Mouse (Mus musculus) lung, embryonic 16.5 days (tissue): ENCODE results near the gene 6030452D12Rik. TPM values are rescaled to one million over a fixed set of nuclear protein-coding genes. Genes with fewer than 3 reads are reported as not detected.

ENCODE experiments used
- ATAC-seq: fragments of 200-750 bp; cut with Nextera tagmentation; 2 replicates; pipeline ENCODE4 v1.8.0; 2017; ENCODE audit warnings: low read depth, mild to moderate bottlenecking, moderate library complexity
- H3K27ac ChIP-seq: fragments of 300-500 bp; sonication (generic); 2 replicates; pipeline ENCODE4 v1.5.1; 2014; ENCODE audit warnings: mild to moderate bottlenecking, control low read depth, low read length
- H3K27me3 ChIP-seq: fragments of 300-500 bp; sonication (generic); 2 replicates; pipeline ENCODE4 v1.6.1; 2014; ENCODE audit warnings: low read depth, low read length, mixed read lengths; ENCODE audit not compliant: control insufficient read depth, insufficient read depth
- H3K36me3 ChIP-seq: fragments of 300-500 bp; sonication (generic); 2 replicates; pipeline ENCODE4 v1.6.1; 2014; ENCODE audit warnings: low read length; ENCODE audit not compliant: control insufficient read depth, insufficient read depth
- H3K4me1 ChIP-seq: fragments of 300-500 bp; sonication (generic); replicated peaks from 2 replicates; pipeline ENCODE4 v1.6.1; 2014; ENCODE audit warnings: low read length, mixed read lengths; ENCODE audit not compliant: control insufficient read depth, insufficient read depth
- H3K4me2 ChIP-seq: fragments of 300-500 bp; sonication (generic); 2 replicates; pipeline ENCODE4 v1.6.1; 2014; ENCODE audit warnings: low read depth, low read length, control low read depth
- H3K4me3 ChIP-seq: fragments of 300-500 bp; sonication (generic); 2 replicates; pipeline ENCODE4 v1.5.1; 2014; ENCODE audit warnings: mild to moderate bottlenecking, low read length, control low read depth
- H3K9ac ChIP-seq: fragments of 300-500 bp; sonication (generic); 2 replicates; pipeline ENCODE4 v1.6.1; 2014; ENCODE audit warnings: low read length, control low read depth
- H3K9me3 ChIP-seq: fragments of 300-500 bp; sonication (generic); 2 replicates; pipeline ENCODE4 v1.6.1; 2016; ENCODE audit warnings: low read length; ENCODE audit not compliant: control insufficient read depth
- WGBS: fragments of 180-500 bp; shearing (Covaris S2); extraction: QIAGEN DNeasy Blood & Tissue Kit; methylation state at CpG from one replicate; pipeline ENCODE4 v1.1.7; 2014; 5-methylcytosine and 5-hydroxymethylcytosine counted together
- polyA plus RNA-seq: library from polyadenylated mRNA; unstranded; fragments of >200 nt; fragmentation: Nextera tagmentation; extraction: Ambion mirVana; gene quantifications from 2 replicates; pipeline ENCODE4 v1.2.1, GENCODE M21; 2015

The 6030452D12Rik gene
- not detected in 2 replicates for polyA plus RNA-seq

- H3K27me3 ChIP-seq: no peaks in the 10 kb centered on the region
- 45% methylated on average over 8 of the region's 8 CpGs for WGBS
- no peak within 1 kb of the TSS for H3K4me2 ChIP-seq
- no peak within 1 kb of the TSS for H3K9ac ChIP-seq
- H3K27ac ChIP-seq: no peak within 1 kb of the TSS; the same call in 1 of the 2 replicates
- no peaks in the 10 kb centered on the region for H3K4me1 ChIP-seq
- H3K36me3 ChIP-seq: no peaks in the 10 kb centered on the region
- no peak within 1 kb of the TSS for H3K4me3 ChIP-seq
- ATAC-seq: peak; percentile 56; the same call in 1 of the 2 replicates
- H3K9me3 ChIP-seq: no peaks in the 10 kb centered on the region
Observed at GRCm38 (mm10) chr8:106500018-106500685, at the start of gene 6030452D12Rik. Gene 6030452D12Rik (plus strand): TSS chr8:106500522.

- Histone ChIP-seq H3K9me3 (no peaks in the 10 kb centered on the region), H3K4me3 (no peak overlapping the region), H3K27ac (no peak overlapping the region), H3K9ac (no peak overlapping the region), H3K4me2 (no peak overlapping the region), H3K36me3 (no peaks in the 10 kb centered on the region), H3K27me3 (no peaks in the 10 kb centered on the region), H3K4me1 (no peaks in the 10 kb centered on the region)
- ATAC-seq: no peak
- WGBS: 62% methylated on average over 6 of the region's 6 CpGs
Observed at GRCm38 (mm10) chr8:106451301-106452085, 48.8 kb upstream of the 6030452D12Rik start.

GRCm38 (mm10) chr8:106452701-106453481 is 47.4 kb upstream of the 6030452D12Rik start:
- 52% methylated on average over 12 of the region's 12 CpGs for WGBS
- no peak overlapping the region for H3K4me3 ChIP-seq

GRCm38 (mm10) chr8:106454036-106454435 is 46.3 kb upstream of the 6030452D12Rik start:
- Histone ChIP-seq H3K36me3 (no peaks in the 10 kb centered on the region), H3K9me3 (no peaks in the 10 kb centered on the region), H3K27ac (no peak overlapping the region), H3K27me3 (no peaks in the 10 kb centered on the region), H3K4me2 (0 out of 2 replicates have a peak overlapping the region, but pooled peaks have one; percentile 11), H3K4me3 (no peak overlapping the region), H3K4me1 (no peaks in the 10 kb centered on the region), H3K9ac (no peak overlapping the region)
- WGBS: 51% methylated on average over 11 of the region's 11 CpGs
- peak; percentile 54; the same call in 1 of the 2 replicates for ATAC-seq

More at GRCm38 (mm10) chr8:106452701-106453481, 47.4 kb upstream of the 6030452D12Rik start:
- H3K4me2 ChIP-seq: no peak overlapping the region
- H3K4me1 ChIP-seq: no peaks in the 10 kb centered on the region
- no peaks in the 10 kb centered on the region for H3K36me3 ChIP-seq
- no peak for ATAC-seq
- H3K27me3 ChIP-seq: no peaks in the 10 kb centered on the region
- H3K9ac ChIP-seq: no peak overlapping the region
- H3K9me3 ChIP-seq: no peaks in the 10 kb centered on the region
- no peak overlapping the region for H3K27ac ChIP-seq

- no peaks in the 10 kb centered on the region for H3K27me3 ChIP-seq
- H3K9me3 ChIP-seq: no peaks in the 10 kb centered on the region
- no peak overlapping the region for H3K4me3 ChIP-seq
- 57% methylated on average over 5 of the region's 5 CpGs for WGBS
- ATAC-seq: no peak
- H3K27ac ChIP-seq: no peak overlapping the region
- H3K36me3 ChIP-seq: no peaks in the 10 kb centered on the region
- no peak overlapping the region for H3K9ac ChIP-seq
- H3K4me2 ChIP-seq: no peak overlapping the region
- H3K4me1 ChIP-seq: no peaks in the 10 kb centered on the region
Observed at GRCm38 (mm10) chr8:106462131-106462530, 38.2 kb upstream of the 6030452D12Rik start.

- no peaks in the 10 kb centered on the region for H3K27me3 ChIP-seq
- no peak overlapping the region for H3K27ac ChIP-seq
- H3K4me2 ChIP-seq: no peak overlapping the region
- H3K9ac ChIP-seq: no peak overlapping the region
- no peaks in the 10 kb centered on the region for H3K9me3 ChIP-seq
- no peaks in the 10 kb centered on the region for H3K36me3 ChIP-seq
- no peak overlapping the region for H3K4me3 ChIP-seq
- H3K4me1 ChIP-seq: no peaks in the 10 kb centered on the region
- 80% methylated on average over 6 of the region's 6 CpGs for WGBS
- ATAC-seq: no peak
Observed at GRCm38 (mm10) chr8:106463795-106464194, 36.5 kb upstream of the 6030452D12Rik start.

GRCm38 (mm10) chr8:106469485-106469884 is 30.8 kb upstream of the 6030452D12Rik start:
- no peak overlapping the region for H3K27ac ChIP-seq
- no peaks in the 10 kb centered on the region for H3K4me1 ChIP-seq
- no peaks in the 10 kb centered on the region for H3K27me3 ChIP-seq
- no peaks in the 10 kb centered on the region for H3K9me3 ChIP-seq
- no peak overlapping the region for H3K4me2 ChIP-seq
- no peak for ATAC-seq
- H3K4me3 ChIP-seq: no peak overlapping the region
- no peaks in the 10 kb centered on the region for H3K36me3 ChIP-seq
- 33% methylated on average over 7 of the region's 7 CpGs for WGBS
- H3K9ac ChIP-seq: no peak overlapping the region

GRCm38 (mm10) chr8:106474001-106474400 is 26.3 kb upstream of the 6030452D12Rik start:
- WGBS: 72% methylated on average over 5 of the region's 5 CpGs
- Histone ChIP-seq H3K27ac (no peak overlapping the region), H3K9ac (no peak overlapping the region), H3K27me3 (no peaks in the 10 kb centered on the region), H3K9me3 (no peaks in the 10 kb centered on the region), H3K4me2 (no peak overlapping the region), H3K36me3 (no peaks in the 10 kb centered on the region), H3K4me1 (no peaks in the 10 kb centered on the region), H3K4me3 (no peak overlapping the region)
- ATAC-seq: no peak

- no peak overlapping the region for H3K4me2 ChIP-seq
- WGBS: 86% methylated on average over 7 of the region's 7 CpGs
- no peak for ATAC-seq
- no peak overlapping the region for H3K27ac ChIP-seq
- H3K27me3 ChIP-seq: no peaks in the 10 kb centered on the region; the same call in 1 of the 2 replicates
- no peak overlapping the region for H3K4me3 ChIP-seq
- peaks cover 20% of the 10 kb centered on the region for H3K4me1 ChIP-seq
- H3K9me3 ChIP-seq: no peaks in the 10 kb centered on the region
- no peaks in the 10 kb centered on the region for H3K36me3 ChIP-seq
- no peak overlapping the region for H3K9ac ChIP-seq
Observed at GRCm38 (mm10) chr8:106504241-106504640, 3.9 kb downstream of the 6030452D12Rik start.
